Mouse (Mus musculus) bone marrow macrophage, adult 2 months (primary cell): Measurements from ENCODE around the gene Olfr1178.

Experiments used
- CTCF ChIP-seq: IDR thresholded peaks from 2 replicates; pipeline ENCODE4 v1.5.1; 2012; ENCODE audit warnings: low read depth, mild to moderate bottlenecking, low read length, moderate library complexity
- POLR2A ChIP-seq: IDR thresholded peaks from 2 replicates; pipeline ENCODE4 v1.6.1; 2012; ENCODE audit warnings: mild to moderate bottlenecking, low read depth, low read length, borderline replicate concordance

DNA sequence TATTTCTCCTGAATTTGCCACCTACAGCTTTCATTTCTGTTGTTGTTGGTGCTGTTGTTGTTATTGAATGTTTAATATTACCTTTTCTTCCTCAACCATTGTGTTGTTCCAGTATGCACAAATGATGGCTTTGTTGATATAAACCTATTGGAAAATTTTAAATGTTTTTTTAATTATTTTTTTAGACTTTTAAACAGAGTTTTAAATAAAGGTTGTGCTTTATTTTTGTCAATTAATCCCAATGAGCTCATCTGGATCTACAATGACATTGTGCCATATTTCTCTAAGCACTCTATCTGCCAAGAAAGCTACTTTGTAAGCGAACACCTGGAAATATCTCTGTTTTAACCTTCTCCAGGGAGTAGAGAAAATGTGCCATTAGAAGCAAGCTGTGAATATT lies at the start of gene Olfr1178:
- TF ChIP-seq CTCF (no peak), POLR2A (no peak)
